Mouse (Mus musculus) stomach, postnatal 0 days (tissue): ENCODE measurements at regions not wholly inside any gene's neighbourhood (a gene's known extent, or its start where the extent isn't known, plus 50 kb on each side); places are given as distances from the start of the nearest gene placed in this dataset.

Experiments
- CTCF ChIP-seq: IDR thresholded peaks from 2 replicates; pipeline ENCODE4 v1.5.1; 2016; ENCODE audit warnings: antibody characterized with exemption, low read depth, mild to moderate bottlenecking, moderate library complexity
- EP300 ChIP-seq: optimal IDR thresholded peaks from 2 replicates; pipeline ENCODE3; 2016; ENCODE audit warnings: antibody characterized with exemption

- peak; percentile 57 for TF ChIP-seq CTCF
- TF ChIP-seq EP300: no peak
Observed at GRCm38 (mm10) chr7:138497202-138497601, 99.7 kb upstream of the Tcerg1l start.
